Mouse (Mus musculus) splenic B cell, adult 2 months (primary cell): Measurements from ENCODE around the gene Arid4b.

Source experiments
- DNase-seq: peaks from one replicate; pipeline ENCODE4 v3.0.0-alpha.2; 2011; ENCODE audit warnings: low read depth, low spot score
- H3K27me3 ChIP-seq: 2 replicates; pipeline ENCODE4 v1.6.1; 2012; ENCODE audit warnings: mild to moderate bottlenecking, low read length, moderate library complexity, mixed read lengths; ENCODE audit not compliant: control insufficient read depth, poor library complexity, insufficient read depth, severe bottlenecking
- H3K36me3 ChIP-seq: 2 replicates; pipeline ENCODE4 v1.6.1; 2012; ENCODE audit warnings: mild to moderate bottlenecking, low read length, moderate library complexity, mixed read lengths; ENCODE audit not compliant: control insufficient read depth, poor library complexity, insufficient read depth, severe bottlenecking

Gene Arid4b

GRCm38 (mm10) chr13:14075326-14075725 lies 12.3 kb downstream of the Arid4b start:
- DNase-seq, result no peak
- Histone ChIP-seq H3K27me3 (no peaks in the 10 kb centered on the region), H3K36me3 (no peaks in the 10 kb centered on the region)

- H3K36me3 ChIP-seq, result no peaks in the 10 kb centered on the region
- no peaks in the 10 kb centered on the region for H3K27me3 ChIP-seq
- no peak for DNase-seq
These were observed 25.6 kb downstream of the Arid4b start for GRCm38 (mm10) chr13:14088669-14089068.

GRCm38 (mm10) chr13:14103026-14103425 lies 40.0 kb downstream of the Arid4b start:
- Histone ChIP-seq H3K36me3 (no peaks in the 10 kb centered on the region), H3K27me3 (no peaks in the 10 kb centered on the region)
- DNase-seq, result no peak

- H3K27me3 ChIP-seq, result no peaks in the 10 kb centered on the region
- DNase-seq, result no peak
- H3K36me3 ChIP-seq, result no peaks in the 10 kb centered on the region
These were observed 47.3 kb downstream of the Arid4b start for GRCm38 (mm10) chr13:14110154-14110873.

- Histone ChIP-seq H3K36me3 (no peaks in the 10 kb centered on the region), H3K27me3 (no peaks in the 10 kb centered on the region)
- no peak for DNase-seq
These were observed 48.1 kb downstream of the Arid4b start for GRCm38 (mm10) chr13:14111146-14111545.

GRCm38 (mm10) chr13:14113746-14114528 lies 50.9 kb downstream of the Arid4b start:
- DNase-seq, result no peak
- no peaks in the 10 kb centered on the region for H3K27me3 ChIP-seq

GRCm38 (mm10) chr13:14115805-14116204 lies 52.8 kb downstream of the Arid4b start:
- Histone ChIP-seq H3K27me3 (no peaks in the 10 kb centered on the region), H3K36me3 (no peaks in the 10 kb centered on the region)
- DNase-seq, result no peak

More at GRCm38 (mm10) chr13:14113746-14114528, 50.9 kb downstream of the Arid4b start:
- no peaks in the 10 kb centered on the region for H3K36me3 ChIP-seq

GRCm38 (mm10) chr13:14131651-14132050 lies 68.6 kb downstream of the Arid4b start:
- Histone ChIP-seq H3K27me3 (no peaks in the 10 kb centered on the region), H3K36me3 (peaks cover 8% of the 10 kb centered on the region; the same call in 1 of the 2 replicates)
- no peak for DNase-seq

GRCm38 (mm10) chr13:14142294-14142966 lies 79.4 kb downstream of the Arid4b start:
- peaks cover 6% of the 10 kb centered on the region; the same call in 1 of the 2 replicates for H3K36me3 ChIP-seq
- no peaks in the 10 kb centered on the region for H3K27me3 ChIP-seq
- no peak for DNase-seq

- DNase-seq, result peak; percentile 40
- Histone ChIP-seq H3K27me3 (no peaks in the 10 kb centered on the region), H3K36me3 (peaks cover 2% of the 10 kb centered on the region; the same call in 1 of the 2 replicates)
These were observed 115.0 kb downstream of the Arid4b start for GRCm38 (mm10) chr13:14177989-14178388.

- Histone ChIP-seq H3K36me3 (peaks cover 6% of the 10 kb centered on the region), H3K27me3 (no peaks in the 10 kb centered on the region)
- DNase-seq, result no peak
These were observed 116.6 kb downstream of the Arid4b start for GRCm38 (mm10) chr13:14179669-14180068.

GRCm38 (mm10) chr13:14245946-14246345 lies 182.9 kb downstream of the Arid4b start:
- Histone ChIP-seq H3K36me3 (no peaks in the 10 kb centered on the region), H3K27me3 (no peaks in the 10 kb centered on the region)
- no peak for DNase-seq
